Mouse (Mus musculus): ENCODE results near the gene Nr2c2ap.

DNA sequence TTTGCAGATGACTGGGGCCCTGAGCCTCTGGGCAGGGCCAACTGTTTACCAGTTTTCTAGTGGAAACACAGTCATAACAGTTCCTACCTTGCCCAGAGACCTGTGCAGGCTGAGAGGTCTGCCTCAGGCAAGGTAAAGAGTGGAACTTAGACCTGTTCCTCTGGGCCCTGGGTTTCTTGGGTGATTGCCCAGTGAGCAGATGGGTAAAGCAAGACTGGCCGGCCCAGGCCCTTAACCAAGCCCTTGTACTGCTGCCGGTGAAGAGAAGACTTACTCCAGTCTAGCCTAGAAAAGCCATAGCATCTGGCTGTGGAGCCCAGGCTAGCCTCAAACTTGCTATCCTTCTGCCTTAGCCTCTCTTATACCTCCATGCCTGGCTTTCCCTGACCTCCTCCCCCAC lies 49.2 kb upstream of the Nr2c2ap start:
- no peak for TF ChIP-seq POLR2A (IDR thresholded peaks at IDR 0.05; ENCODE audit: insufficient read depth, low read depth, low read length)
- no peak for TF ChIP-seq EP300 (IDR thresholded peaks at IDR 0.05; ENCODE audit: insufficient read depth, low read depth, low read length)
